Mouse (Mus musculus) splenic B cell, adult 2 months (primary cell): ENCODE measurements around the gene Fbf1.

Experiments
- DNase-seq: peaks from one replicate; pipeline ENCODE4 v3.0.0-alpha.2; 2011; ENCODE audit warnings: low read depth, low spot score
- H3K27me3 ChIP-seq: 2 replicates; pipeline ENCODE4 v1.6.1; 2012; ENCODE audit warnings: mild to moderate bottlenecking, low read length, moderate library complexity, mixed read lengths; ENCODE audit not compliant: control insufficient read depth, poor library complexity, insufficient read depth, severe bottlenecking
- H3K36me3 ChIP-seq: 2 replicates; pipeline ENCODE4 v1.6.1; 2012; ENCODE audit warnings: mild to moderate bottlenecking, low read length, moderate library complexity, mixed read lengths; ENCODE audit not compliant: control insufficient read depth, poor library complexity, insufficient read depth, severe bottlenecking

Gene Fbf1

GRCm38 (mm10) chr11:116196866-116197583 is 29.1 kb upstream of the Fbf1 start:
- DNase-seq = no peak
- no peaks in the 10 kb centered on the region for H3K27me3 ChIP-seq
- no peaks in the 10 kb centered on the region for H3K36me3 ChIP-seq

- no peaks in the 10 kb centered on the region for H3K27me3 ChIP-seq
- DNase-seq = no peak
- H3K36me3 ChIP-seq = no peaks in the 10 kb centered on the region
Measured at GRCm38 (mm10) chr11:116196336-116196735, 28.4 kb upstream of the Fbf1 start.

GRCm38 (mm10) chr11:116195252-116195651 is 27.3 kb upstream of the Fbf1 start:
- H3K36me3 ChIP-seq = no peaks in the 10 kb centered on the region
- H3K27me3 ChIP-seq = no peaks in the 10 kb centered on the region
- peak; percentile 53 for DNase-seq

- H3K27me3 ChIP-seq = no peaks in the 10 kb centered on the region
- no peaks in the 10 kb centered on the region for H3K36me3 ChIP-seq
- DNase-seq = peak; percentile 15
Measured at GRCm38 (mm10) chr11:116194619-116195018, 26.7 kb upstream of the Fbf1 start.

- no peak for DNase-seq
- Histone ChIP-seq H3K36me3 (0 out of 2 replicates have a peak, but pooled peaks cover 3% of the 10 kb centered on the region), H3K27me3 (no peaks in the 10 kb centered on the region)
Measured at GRCm38 (mm10) chr11:116187226-116187930, 19.4 kb upstream of the Fbf1 start.

GRCm38 (mm10) chr11:116186360-116186759 is 18.4 kb upstream of the Fbf1 start:
- DNase-seq = no peak
- Histone ChIP-seq H3K36me3 (0 out of 2 replicates have a peak, but pooled peaks cover 3% of the 10 kb centered on the region), H3K27me3 (no peaks in the 10 kb centered on the region)

GRCm38 (mm10) chr11:116185836-116186235 is 17.9 kb upstream of the Fbf1 start:
- DNase-seq = no peak
- H3K36me3 ChIP-seq = 0 out of 2 replicates have a peak, but pooled peaks cover 3% of the 10 kb centered on the region
- no peaks in the 10 kb centered on the region for H3K27me3 ChIP-seq

- peaks cover 13% of the 10 kb centered on the region for H3K36me3 ChIP-seq
- H3K27me3 ChIP-seq = no peaks in the 10 kb centered on the region
- DNase-seq = no peak
Measured at GRCm38 (mm10) chr11:116178411-116179121, 10.6 kb upstream of the Fbf1 start.

- no peaks in the 10 kb centered on the region for H3K27me3 ChIP-seq
- H3K36me3 ChIP-seq = peaks cover 10% of the 10 kb centered on the region
- DNase-seq = no peak
Measured at GRCm38 (mm10) chr11:116176010-116176409, 8.0 kb upstream of the Fbf1 start.

GRCm38 (mm10) chr11:116174775-116175448 is 6.9 kb upstream of the Fbf1 start:
- H3K36me3 ChIP-seq = peaks cover 10% of the 10 kb centered on the region
- H3K27me3 ChIP-seq = no peaks in the 10 kb centered on the region
- no peak for DNase-seq

GRCm38 (mm10) chr11:116171959-116172358 is 4.0 kb upstream of the Fbf1 start:
- Histone ChIP-seq H3K27me3 (no peaks in the 10 kb centered on the region), H3K36me3 (peaks cover 6% of the 10 kb centered on the region; the same call in 1 of the 2 replicates)
- DNase-seq = no peak

GRCm38 (mm10) chr11:116170003-116170800 is 2.2 kb upstream of the Fbf1 start:
- Histone ChIP-seq H3K27me3 (no peaks in the 10 kb centered on the region), H3K36me3 (peaks cover 6% of the 10 kb centered on the region; the same call in 1 of the 2 replicates)
- DNase-seq = no peak

- H3K27me3 ChIP-seq = no peaks in the 10 kb centered on the region
- peaks cover under 1% of the 10 kb centered on the region; the same call in 1 of the 2 replicates for H3K36me3 ChIP-seq
- DNase-seq = no peak
Measured at GRCm38 (mm10) chr11:116169214-116169613, 1.2 kb upstream of the Fbf1 start.

GRCm38 (mm10) chr11:116167232-116167631 is 734 bp downstream of the Fbf1 start:
- no peaks in the 10 kb centered on the region for H3K36me3 ChIP-seq
- H3K27me3 ChIP-seq = no peaks in the 10 kb centered on the region
- DNase-seq = peak; percentile 8
